Mouse (Mus musculus) embryo, embryonic 11.5 days (tissue): ENCODE data around the gene Fam3c.
A peak's percentile ranks its signal among the peaks of the same experiment; 100 is the strongest.

Experiments used
- DNase-seq: peaks from one replicate; pipeline ENCODE4 v3.0.0-alpha.2; 2012; ENCODE audit warnings: low read depth, low spot score

Gene Fam3c

DNA sequence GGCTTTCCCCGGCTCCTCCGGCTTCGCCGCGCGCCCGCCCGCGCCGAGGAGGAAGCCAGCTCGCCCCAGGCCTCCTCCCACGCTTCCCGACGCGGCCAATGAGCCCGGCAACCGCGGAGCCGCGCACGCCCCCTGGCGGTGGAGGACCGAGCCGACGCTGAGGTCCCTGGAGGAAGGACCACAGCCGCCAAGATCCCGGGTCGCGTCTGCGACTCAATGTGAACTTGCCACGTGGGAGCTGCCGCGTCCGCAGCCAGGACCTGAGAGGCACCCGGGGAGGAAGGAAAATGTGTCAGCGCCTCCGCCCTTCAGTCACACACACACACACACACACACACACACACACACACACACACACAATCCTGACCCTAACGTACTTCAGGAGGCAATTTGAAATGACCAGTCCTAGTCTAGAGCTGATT lies at the start of gene Fam3c:
Fam3c (minus strand) TSS at position 158 of the 422 bp plus-strand sequence.
- peak; percentile 91 for DNase-seq

DNA sequence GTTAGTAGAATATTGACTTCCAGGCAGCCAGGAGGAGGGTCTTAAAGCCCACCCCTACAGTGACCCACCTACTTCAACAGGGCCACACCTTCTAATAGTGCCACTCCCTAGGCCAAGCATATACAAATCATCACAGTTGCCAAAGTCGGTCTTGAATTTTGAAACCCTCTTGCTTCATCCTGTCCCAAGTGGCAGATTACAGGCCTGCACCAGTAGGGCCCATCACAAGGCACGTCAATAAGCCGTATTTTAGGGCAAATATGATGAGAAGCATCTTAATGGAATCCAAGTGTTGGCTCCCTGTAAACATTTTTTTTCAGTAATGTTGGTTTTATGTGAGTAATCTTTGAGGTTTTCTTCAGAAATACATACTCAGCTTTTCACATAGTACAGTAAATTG lies 49.0 kb upstream of the Fam3c start:
- DNase-seq: no peak

DNA sequence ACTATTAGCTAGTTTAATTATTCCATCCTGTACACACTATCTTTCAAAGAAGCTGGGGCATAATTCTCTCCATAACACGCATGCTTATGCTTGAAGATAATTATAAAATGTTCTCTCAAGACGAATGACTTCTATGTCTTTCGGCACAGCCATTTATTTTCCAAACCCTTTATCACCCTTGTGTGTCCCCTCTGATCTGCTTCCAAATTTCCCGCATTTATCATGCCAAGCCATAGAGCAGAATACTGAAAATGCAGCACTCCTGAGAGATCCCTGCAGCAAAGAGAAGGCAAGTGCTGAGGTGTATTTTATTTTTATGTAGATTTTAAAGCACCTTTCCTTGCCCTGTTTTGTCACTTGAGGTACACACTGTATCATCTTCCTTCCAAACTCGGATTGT lies 47.7 kb upstream of the Fam3c start:
- no peak for DNase-seq

- no peak for DNase-seq
Observed at GRCm38 (mm10) chr6:22403317-22403716, 47.3 kb upstream of the Fam3c start.

GRCm38 (mm10) chr6:22402548-22403164 lies 46.6 kb upstream of the Fam3c start:
- no peak for DNase-seq

DNA sequence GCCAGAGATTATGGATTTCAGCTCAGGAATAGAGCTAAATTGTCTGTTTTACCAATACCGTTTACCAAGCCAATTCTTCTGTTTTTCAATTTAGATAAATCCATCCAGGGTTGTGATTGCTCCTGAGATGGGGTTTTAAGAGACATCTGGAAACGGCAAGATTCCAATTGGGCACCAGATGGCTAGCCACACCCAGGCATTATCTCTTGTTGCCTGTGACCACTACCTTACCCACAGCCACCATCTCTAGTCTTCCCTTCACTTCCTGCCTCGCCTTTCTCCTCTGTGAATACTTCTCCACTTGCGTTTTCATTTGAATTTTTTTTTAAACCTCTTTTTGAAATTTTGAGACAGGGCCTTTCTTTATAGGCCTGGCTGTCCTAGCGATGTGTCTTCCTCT lies 46.0 kb upstream of the Fam3c start:
- no peak for DNase-seq

GRCm38 (mm10) chr6:22398079-22398774 lies 42.2 kb upstream of the Fam3c start:
- DNase-seq: no peak

DNA sequence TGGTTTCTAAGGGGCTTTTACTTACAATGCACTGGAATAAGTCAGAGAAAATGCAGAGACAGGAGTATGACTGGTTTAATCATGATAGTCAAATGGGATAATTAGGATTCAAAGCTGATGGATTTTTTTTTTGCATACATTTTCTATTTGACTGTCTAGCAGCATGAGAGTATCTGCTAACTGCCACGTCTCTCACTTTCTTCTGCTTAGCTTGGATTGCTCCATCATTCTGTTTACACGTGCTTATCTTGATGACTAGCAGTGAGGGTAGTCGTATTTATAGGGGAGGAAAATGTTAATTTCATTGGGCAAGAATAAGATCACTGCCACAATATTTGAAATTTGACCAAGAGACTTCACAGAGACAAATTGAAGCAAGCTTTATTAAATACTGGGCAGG lies 39.2 kb upstream of the Fam3c start:
- DNase-seq: no peak

DNA sequence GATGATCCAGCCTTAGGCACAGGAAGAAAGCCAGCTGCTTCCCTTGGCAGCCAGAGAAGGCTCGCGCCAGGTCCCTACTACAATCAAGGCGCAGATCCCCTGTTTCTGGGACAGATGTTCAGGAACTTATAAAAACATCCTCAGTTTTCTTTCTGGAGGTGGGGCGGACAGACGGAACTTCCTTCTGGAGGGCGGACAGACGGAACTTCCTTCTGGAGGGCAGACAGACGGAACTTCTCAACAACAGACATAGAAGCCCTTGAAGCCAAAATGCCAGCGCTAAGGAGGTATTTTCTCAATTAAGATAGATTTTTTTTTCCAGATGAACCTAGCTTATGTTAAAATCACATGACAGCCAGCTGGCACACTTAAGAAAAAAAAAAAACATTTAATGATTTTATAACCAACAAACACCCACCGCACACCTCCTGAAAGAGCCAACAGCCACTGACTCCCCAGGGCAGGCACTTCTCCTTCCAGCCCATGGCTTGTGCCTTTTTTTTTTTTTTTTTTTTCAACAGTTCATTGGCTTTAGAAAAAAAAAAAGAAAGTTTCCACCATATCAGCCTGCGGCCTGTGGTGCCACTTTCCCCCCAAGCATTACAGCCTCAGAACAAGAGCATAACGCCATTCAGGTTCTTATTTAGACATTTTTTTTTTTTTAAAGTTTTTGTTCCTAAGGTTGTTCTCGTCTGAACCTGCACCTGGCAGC lies 34.8 kb upstream of the Fam3c start:
- DNase-seq: no peak

DNA sequence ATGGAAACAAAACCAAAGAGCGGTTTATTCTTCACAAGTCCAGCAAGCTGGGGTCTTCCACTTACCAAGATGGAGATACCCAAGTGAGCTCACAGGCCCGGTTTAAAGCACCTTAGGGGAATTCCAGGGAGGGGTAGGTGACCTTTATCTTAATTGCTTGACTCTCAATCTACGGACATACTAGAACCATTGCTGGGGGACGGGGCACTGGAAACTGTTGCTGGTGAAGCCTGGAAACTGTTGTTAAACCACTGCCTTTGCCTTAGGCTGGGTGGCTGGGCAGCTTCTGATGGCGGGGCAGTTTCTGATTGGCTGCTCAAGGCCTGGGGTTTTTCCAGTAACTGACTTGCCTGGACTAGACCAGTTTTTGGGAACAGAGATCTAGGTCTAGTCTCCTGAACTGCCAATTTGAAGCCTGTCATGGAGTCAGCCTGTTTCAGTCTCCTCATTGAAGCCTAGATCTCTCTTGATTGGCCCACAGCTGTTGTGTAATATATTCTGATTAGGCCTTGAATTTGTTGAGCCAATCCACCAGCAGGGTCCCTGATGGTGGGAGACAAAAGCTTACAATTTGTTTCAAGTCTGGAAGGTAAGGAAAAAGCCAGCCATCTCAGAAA lies 29.3 kb upstream of the Fam3c start:
- no peak for DNase-seq

GRCm38 (mm10) chr6:22380269-22380668 lies 24.2 kb upstream of the Fam3c start:
- DNase-seq: no peak

DNA sequence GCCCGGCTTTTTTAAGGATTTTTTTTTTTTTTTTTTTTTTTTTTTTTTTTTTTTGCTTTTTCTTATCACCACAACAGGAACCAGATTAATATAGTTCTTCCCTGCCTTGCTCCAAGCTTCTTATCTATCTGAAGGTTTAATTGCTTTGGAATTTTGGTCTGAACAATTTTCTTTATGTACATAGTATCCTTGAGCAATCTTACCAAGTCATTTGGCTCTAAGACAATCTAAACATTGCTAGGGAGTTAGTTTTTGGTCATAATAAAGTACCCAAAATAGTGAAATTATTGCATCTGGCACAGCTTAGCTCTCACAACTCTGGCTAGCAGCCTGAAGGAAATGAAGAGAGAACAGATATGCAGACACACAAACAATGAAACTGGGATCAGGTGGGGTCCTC lies 23.8 kb upstream of the Fam3c start:
- no peak for DNase-seq

DNA sequence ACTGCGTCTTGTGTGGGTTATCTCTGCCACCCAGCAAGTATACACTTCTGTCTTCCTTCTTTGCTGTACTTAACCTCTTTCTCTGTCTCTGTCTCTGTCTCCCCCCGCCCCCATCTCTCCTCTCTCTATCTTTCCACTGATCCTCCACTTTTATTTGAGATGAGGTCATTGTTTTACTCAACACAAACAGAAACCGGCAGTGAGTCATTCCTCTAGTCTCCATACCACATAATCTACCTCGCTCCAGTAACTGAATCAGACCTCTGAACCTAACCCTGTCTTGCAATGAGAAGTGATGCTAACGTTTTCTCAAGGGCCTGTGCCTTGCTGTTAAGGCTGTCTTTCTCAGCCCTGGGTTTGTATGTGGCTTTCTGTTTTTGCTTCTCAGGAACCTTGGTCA lies 22.4 kb upstream of the Fam3c start:
- no peak for DNase-seq

GRCm38 (mm10) chr6:22374791-22375190 lies 18.7 kb upstream of the Fam3c start:
- no peak for DNase-seq

- DNase-seq: no peak
Observed at GRCm38 (mm10) chr6:22373476-22373875, 17.4 kb upstream of the Fam3c start.

DNA sequence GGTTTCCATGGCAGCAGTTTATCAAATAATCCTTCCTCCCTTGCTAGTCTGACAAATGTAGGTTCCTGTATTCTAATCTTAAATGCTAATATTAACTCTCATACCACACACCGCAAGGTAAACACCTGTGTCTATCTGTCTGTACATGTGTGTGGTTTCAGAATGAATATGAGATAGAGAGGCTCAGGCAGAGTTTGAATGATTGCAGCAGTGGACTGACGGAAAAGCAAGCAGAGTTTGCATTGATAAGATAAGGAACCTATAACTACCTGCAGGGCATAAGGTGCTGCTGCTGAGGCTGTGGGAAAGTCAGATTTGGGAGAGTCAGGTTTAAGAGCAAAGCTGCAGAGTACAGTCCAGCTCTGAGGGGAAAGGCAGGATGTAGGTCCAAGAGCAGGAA lies 10.9 kb upstream of the Fam3c start:
- DNase-seq: no peak

DNA sequence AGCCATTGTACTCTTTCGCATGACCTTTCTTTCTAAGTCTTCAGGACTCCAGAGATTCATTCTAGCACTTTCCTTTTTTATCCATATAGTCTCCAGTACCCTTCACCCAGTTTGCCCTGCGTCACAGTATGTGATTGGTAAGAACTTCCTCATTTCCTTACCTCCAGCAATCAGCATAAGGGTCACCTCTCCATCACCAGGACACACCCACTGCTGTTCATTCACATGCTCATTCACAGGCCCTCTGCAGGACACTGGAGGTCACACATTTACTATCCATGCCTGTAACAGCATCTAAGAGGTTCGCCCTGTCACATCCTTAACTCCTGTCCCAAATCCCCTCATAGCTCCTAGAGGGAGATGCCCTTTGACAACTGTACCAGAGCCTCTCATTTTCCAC lies 7.5 kb upstream of the Fam3c start:
- no peak for DNase-seq

- no peak for DNase-seq
Observed at GRCm38 (mm10) chr6:22361941-22362340, 5.9 kb upstream of the Fam3c start.

DNA sequence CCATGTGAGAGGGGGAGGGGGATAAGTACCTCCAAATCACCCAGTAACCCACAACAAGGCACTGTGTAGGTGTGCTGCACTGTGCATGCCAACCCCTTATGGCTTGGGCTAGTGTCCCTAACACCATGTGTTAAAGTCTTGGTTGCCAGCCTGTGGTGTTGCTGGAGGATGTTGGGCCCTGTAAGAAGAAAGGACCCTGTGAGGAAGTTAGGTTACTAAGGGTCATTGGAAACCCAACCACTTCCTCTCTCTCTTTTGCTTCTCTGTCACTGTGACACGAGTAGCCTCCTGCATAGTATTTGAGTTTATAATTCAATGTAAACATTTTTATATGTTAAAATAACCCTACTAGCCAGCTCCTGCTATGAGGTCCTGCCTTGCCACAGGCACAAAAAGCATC lies 3.0 kb upstream of the Fam3c start:
- DNase-seq: no peak

DNA sequence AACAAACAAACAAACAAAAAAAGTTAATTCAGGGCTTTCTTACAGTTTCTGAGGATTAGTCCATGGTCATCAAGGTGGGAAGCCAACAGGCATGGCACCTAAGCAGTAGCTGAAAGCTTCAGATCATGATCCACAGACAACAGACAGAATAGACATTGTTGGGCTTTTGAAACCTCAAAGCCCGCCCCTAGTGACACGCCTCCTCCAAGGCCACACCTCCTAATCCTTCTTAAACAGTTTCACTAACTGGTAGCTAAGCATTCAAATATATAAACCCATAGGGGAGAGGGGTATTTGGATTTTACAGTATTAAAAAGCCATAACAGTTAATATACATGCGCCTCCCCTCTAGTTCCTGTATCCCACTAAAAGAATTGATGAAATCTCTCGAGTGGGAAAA lies 1.3 kb upstream of the Fam3c start:
- DNase-seq: no peak

DNA sequence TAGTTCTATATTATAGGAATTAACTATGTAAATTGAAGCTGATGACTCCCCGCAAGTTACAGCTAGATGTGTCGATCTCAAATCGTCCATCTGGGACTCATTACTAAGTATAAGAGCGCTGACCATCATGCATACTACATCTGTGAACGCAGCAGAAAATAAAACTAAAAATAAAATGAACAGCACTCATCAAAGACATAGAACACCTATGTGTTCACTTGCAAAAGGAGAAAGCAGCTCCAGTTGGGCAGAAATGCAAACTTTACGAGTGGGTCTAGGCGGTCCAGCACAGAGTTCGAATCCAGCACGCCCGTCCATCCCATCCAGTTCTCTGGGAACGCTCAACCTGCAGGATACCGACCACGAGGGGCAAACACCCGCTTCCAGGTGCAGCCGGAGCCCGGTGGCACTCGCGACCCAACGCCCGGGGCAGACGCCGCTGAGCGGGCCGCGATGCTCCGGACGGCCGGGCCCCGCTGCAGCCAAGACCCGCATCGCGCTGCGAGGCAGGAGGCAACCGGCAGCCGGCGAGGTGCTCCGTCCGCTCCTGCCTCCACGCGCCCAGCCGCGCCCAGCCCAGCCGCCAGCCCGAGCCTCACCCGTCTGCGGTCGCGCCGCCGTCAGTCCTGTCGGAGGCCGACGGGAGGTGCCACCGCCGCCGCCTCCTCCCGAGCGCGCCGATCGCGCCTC lies 502 bp downstream of the Fam3c start:
- DNase-seq: no peak

DNA sequence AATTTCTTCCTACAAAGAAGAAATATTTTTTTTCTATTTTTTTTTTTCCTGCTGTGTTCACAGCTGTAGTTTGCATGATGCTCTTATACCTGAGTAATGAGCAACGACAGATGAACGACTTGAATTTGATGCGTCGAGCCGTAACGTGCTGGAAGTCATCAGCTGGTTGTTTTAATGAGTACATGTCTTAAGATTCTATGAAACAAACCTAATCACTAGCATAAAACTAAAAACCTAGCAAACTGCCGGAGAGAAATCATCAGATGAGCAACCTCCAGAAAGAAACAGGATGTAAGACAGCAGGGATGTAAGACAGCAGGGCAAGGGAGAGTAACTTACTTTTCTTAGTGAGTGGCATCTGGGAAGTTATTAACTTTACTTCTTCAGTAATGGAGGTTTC lies 1.4 kb downstream of the Fam3c start:
- DNase-seq: no peak
